ENCODE assay signal across 9 mouse cellular contexts in genomic region chr5:92369151-92369994, GRCm38 (mm10). TPM values are rescaled to one million over a fixed set of nuclear protein-coding genes. Genes with fewer than 3 reads are reported as not detected.
DNase-seq lines count a peak whose midpoint lies in the region; ATAC-seq and TF ChIP-seq lines count a peak whose summit lies in the region.
"Had no signal": no experiment of that assay in that cellular context is flagged by ENCODE, and none has a peak within 500 bp of the region (broad histone marks: within the 10 kb centered on the region; RNA-seq: fewer than 3 reads in every experiment).

No protein-coding gene starts in this region.

- peaks cover 3% of the 10 kb centered on the region; the same call in 1 of the 2 replicates for H3K4me1 ChIP-seq in heart, embryonic 10.5 days
- H3K4me1 ChIP-seq in forebrain, embryonic 14.5 days (ENCODE audit: control insufficient read depth, insufficient read depth, low read length) = no peaks in the 10 kb centered on the region
- H3K4me1 ChIP-seq in hindbrain, postnatal 0 days (ENCODE audit: insufficient read depth, low read length) = 0 out of 2 replicates have a peak, but pooled peaks cover 5% of the 10 kb centered on the region
- peaks cover 9% of the 10 kb centered on the region for H3K4me1 ChIP-seq in liver, embryonic 13.5 days (replicated peaks)
- H3K4me1 ChIP-seq in olfactory bulb, adult 2 months (ENCODE audit: control insufficient read depth, insufficient read depth, low read length) = peaks cover 4% of the 10 kb centered on the region; the same call in 1 of the 2 replicates

- no peak for TF ChIP-seq POLR2A in olfactory bulb, adult 2 months (IDR thresholded peaks at IDR 0.05; ENCODE audit: insufficient read depth, low read depth, low read length)

- H3K9me3 ChIP-seq in heart, embryonic 10.5 days = no peaks in the 10 kb centered on the region
- no peaks in the 10 kb centered on the region for H3K9me3 ChIP-seq in forebrain, embryonic 14.5 days (replicated peaks; ENCODE audit: control insufficient read depth, low read length)
- no peaks in the 10 kb centered on the region for H3K9me3 ChIP-seq in hindbrain, postnatal 0 days (ENCODE audit: low read length)
- H3K9me3 ChIP-seq in liver, embryonic 13.5 days (replicated peaks) = no peaks in the 10 kb centered on the region

- no peak overlapping the region for H3K4me2 ChIP-seq in forebrain, embryonic 14.5 days (ENCODE audit: low read length)
- peak overlapping the region; percentile 4; the same call in 1 of the 2 replicates for H3K4me2 ChIP-seq in hindbrain, postnatal 0 days (ENCODE audit: low read depth, low read length)
- H3K4me2 ChIP-seq in liver, embryonic 13.5 days = no peak overlapping the region

- no peak overlapping the region for H3K27ac ChIP-seq in heart, embryonic 10.5 days
- H3K27ac ChIP-seq in forebrain, embryonic 14.5 days (ENCODE audit: low read depth, low read length) = no peak overlapping the region
- peak overlapping the region; percentile 60; the same call in 1 of the 2 replicates for H3K27ac ChIP-seq in hindbrain, postnatal 0 days
- 0 out of 2 replicates have a peak overlapping the region, but pooled peaks have one; percentile 4 for H3K27ac ChIP-seq in liver, embryonic 13.5 days
- peak overlapping the region; percentile 25; the same call in 1 of the 2 replicates for H3K27ac ChIP-seq in olfactory bulb, adult 2 months (ENCODE audit: insufficient read depth, low read depth, low read length)

- no peaks in the 10 kb centered on the region for H3K27me3 ChIP-seq in heart, embryonic 10.5 days (ENCODE audit: insufficient read depth, poor library complexity, severe bottlenecking)
- H3K27me3 ChIP-seq in forebrain, embryonic 14.5 days (replicated peaks; ENCODE audit: control insufficient read depth, insufficient read depth, low read length) = no peaks in the 10 kb centered on the region
- H3K27me3 ChIP-seq in hindbrain, postnatal 0 days (ENCODE audit: insufficient read depth, low read length) = no peaks in the 10 kb centered on the region
- H3K27me3 ChIP-seq in liver, embryonic 13.5 days = no peaks in the 10 kb centered on the region

- ATAC-seq in forebrain, embryonic 14.5 days = peak; percentile 84
- ATAC-seq in hindbrain, postnatal 0 days = peak; percentile 97
- ATAC-seq in liver, embryonic 13.5 days (ENCODE audit: low read depth) = peak; percentile 51

- no peak overlapping the region for H3K9ac ChIP-seq in forebrain, embryonic 14.5 days (ENCODE audit: low read length)
- no peak overlapping the region for H3K9ac ChIP-seq in hindbrain, postnatal 0 days (replicated peaks; ENCODE audit: low read length)
- H3K9ac ChIP-seq in liver, embryonic 13.5 days = no peak overlapping the region

- peak; percentile 97 for DNase-seq in heart, adult 11 months
- no peak for DNase-seq in heart, embryonic 10.5 days (ENCODE audit: low spot score)
- DNase-seq in adipocyte (ENCODE audit: low spot score) = peak; percentile 48
- DNase-seq in forebrain, embryonic 14.5 days (ENCODE audit: low spot score) = peak; percentile 68
- DNase-seq in hindbrain, postnatal 0 days (ENCODE audit: low spot score) = peak; percentile 77
- no peak for DNase-seq in liver, embryonic 13.5 days
- DNase-seq in thymus, postnatal 10 days (ENCODE audit: low spot score in 2 of 2) = no peak

- 68% methylated on average over 13 of the region's 13 CpGs for WGBS in heart, embryonic 10.5 days
- 72% methylated on average over 13 of the region's 13 CpGs for WGBS in forebrain, embryonic 14.5 days
- whole genome bisulfite sequencing in hindbrain, postnatal 0 days = 56% methylated on average over 13 of the region's 13 CpGs
- WGBS in liver, embryonic 13.5 days (ENCODE audit: insufficient replicate concordance) = 58% methylated on average over 13 of the region's 13 CpGs
- 49% methylated on average over 13 of the region's 13 CpGs for WGBS in olfactory bulb, adult 2 months

- no peak overlapping the region for H3K4me3 ChIP-seq in heart, embryonic 10.5 days
- H3K4me3 ChIP-seq in forebrain, embryonic 14.5 days (ENCODE audit: low read depth, low read length) = no peak overlapping the region
- H3K4me3 ChIP-seq in hindbrain, postnatal 0 days (ENCODE audit: low read length) = no peak overlapping the region
- H3K4me3 ChIP-seq in liver, embryonic 13.5 days (replicated peaks) = no peak overlapping the region
- no peak overlapping the region for H3K4me3 ChIP-seq in olfactory bulb, adult 2 months (ENCODE audit: insufficient read depth, low read depth, low read length)
- H3K4me3 ChIP-seq: erythroblast, embryonic 14.5 days had no signal

- no peaks in the 10 kb centered on the region for H3K36me3 ChIP-seq in heart, embryonic 10.5 days
- no peaks in the 10 kb centered on the region for H3K36me3 ChIP-seq in forebrain, embryonic 14.5 days (ENCODE audit: control insufficient read depth, insufficient read depth, low read length)
- no peaks in the 10 kb centered on the region for H3K36me3 ChIP-seq in hindbrain, postnatal 0 days (ENCODE audit: insufficient read depth, low read length)
- no peaks in the 10 kb centered on the region for H3K36me3 ChIP-seq in liver, embryonic 13.5 days

- peak; percentile 41 for TF ChIP-seq CTCF in hindbrain, postnatal 0 days (IDR thresholded peaks at IDR 0.05; ENCODE audit: low read depth)
- no peak for TF ChIP-seq CTCF in olfactory bulb, adult 2 months (IDR thresholded peaks at IDR 0.05; ENCODE audit: insufficient read depth, low read depth, low read length)

RNA-seq across cellular contexts. Expression of gene Cxcl10, which starts 20.7 kb away (rescaled TPM):
- 0.64 TPM in 1 of 2 replicates, not detected in the other for polyA plus RNA-seq in heart, embryonic 10.5 days (2016; fragmentation: Nextera tagmentation; extraction: Ambion mirVana)
- 0.44 TPM in 1 of 2 replicates, not detected in the other for polyA plus RNA-seq in forebrain, embryonic 14.5 days (2014; fragmentation: Nextera tagmentation; extraction: Ambion mirVana)
- not detected in 2 replicates for total RNA-seq in hindbrain, postnatal 0 days (2014; rRNA removed)
- 0.54 and 0.80 TPM in 2 replicates for polyA plus RNA-seq in hindbrain, postnatal 0 days (2015; fragmentation: Nextera tagmentation; extraction: Ambion mirVana)
- polyA plus RNA-seq in liver, embryonic 13.5 days (2015; fragmentation: Nextera tagmentation; extraction: Ambion mirVana) = 8.4 and 11.5 TPM in 2 replicates
- not detected in 2 replicates for polyA plus RNA-seq in olfactory bulb, adult 2 months (2012; ENCODE audit: insufficient read depth, insufficient read length, low replicate concordance, missing spikeins)
- polyA plus RNA-seq: erythroblast, embryonic 14.5 days had no signal

RNA-seq across cellular contexts. Expression of gene Art3, which starts 37.7 kb away (rescaled TPM):
- 19.8 and 37.7 TPM in 2 replicates for polyA plus RNA-seq in heart, embryonic 10.5 days (2016; fragmentation: Nextera tagmentation; extraction: Ambion mirVana)
- 2.9 and 4.9 TPM in 2 replicates for polyA plus RNA-seq in forebrain, embryonic 14.5 days (2014; fragmentation: Nextera tagmentation; extraction: Ambion mirVana)
- 1.8 and 4.1 TPM in 2 replicates for total RNA-seq in hindbrain, postnatal 0 days (2014; rRNA removed)
- polyA plus RNA-seq in hindbrain, postnatal 0 days (2015; fragmentation: Nextera tagmentation; extraction: Ambion mirVana) = 8.0 and 10.2 TPM in 2 replicates
- polyA plus RNA-seq in liver, embryonic 13.5 days (2015; fragmentation: Nextera tagmentation; extraction: Ambion mirVana) = 1.3 and 1.9 TPM in 2 replicates
- polyA plus RNA-seq in olfactory bulb, adult 2 months (2012; ENCODE audit: insufficient read depth, insufficient read length, low replicate concordance, missing spikeins) = not detected in 2 replicates
- polyA plus RNA-seq: erythroblast, embryonic 14.5 days had no signal

RNA-seq across cellular contexts. Expression of gene Cxcl9, which starts 41.5 kb away (rescaled TPM):
- polyA plus RNA-seq in heart, embryonic 10.5 days (2016; fragmentation: Nextera tagmentation; extraction: Ambion mirVana) = not detected in 2 replicates
- polyA plus RNA-seq in forebrain, embryonic 14.5 days (2014; fragmentation: Nextera tagmentation; extraction: Ambion mirVana) = not detected in 2 replicates
- total RNA-seq in hindbrain, postnatal 0 days (2014; rRNA removed) = not detected in 2 replicates
- polyA plus RNA-seq in hindbrain, postnatal 0 days (2015; fragmentation: Nextera tagmentation; extraction: Ambion mirVana) = not detected in 2 replicates
- polyA plus RNA-seq in liver, embryonic 13.5 days (2015; fragmentation: Nextera tagmentation; extraction: Ambion mirVana) = 0.05 TPM in 1 of 2 replicates, not detected in the other
- polyA plus RNA-seq in olfactory bulb, adult 2 months (2012; ENCODE audit: insufficient read depth, insufficient read length, low replicate concordance, missing spikeins) = not detected in 2 replicates
- polyA plus RNA-seq: erythroblast, embryonic 14.5 days had no signal

RNA-seq across cellular contexts. Expression of gene Sdad1, which starts 59.1 kb away (rescaled TPM):
- polyA plus RNA-seq in heart, embryonic 10.5 days (2016; fragmentation: Nextera tagmentation; extraction: Ambion mirVana) = 33.2 and 39.5 TPM in 2 replicates
- 28.6 and 33.2 TPM in 2 replicates for polyA plus RNA-seq in forebrain, embryonic 14.5 days (2014; fragmentation: Nextera tagmentation; extraction: Ambion mirVana)
- 27.3 and 28.3 TPM in 2 replicates for total RNA-seq in hindbrain, postnatal 0 days (2014; rRNA removed)
- 30.6 and 30.7 TPM in 2 replicates for polyA plus RNA-seq in hindbrain, postnatal 0 days (2015; fragmentation: Nextera tagmentation; extraction: Ambion mirVana)
- 26.8 and 32.6 TPM in 2 replicates for polyA plus RNA-seq in liver, embryonic 13.5 days (2015; fragmentation: Nextera tagmentation; extraction: Ambion mirVana)
- not detected in 2 replicates for polyA plus RNA-seq in olfactory bulb, adult 2 months (2012; ENCODE audit: insufficient read depth, insufficient read length, low replicate concordance, missing spikeins)

Comparison
In these comparisons a context has a peak if more than half of its experiments do, and no peak if none do; other contexts are left out.
1. DNase-seq: peak in heart, adult 11 months (single experiment), adipocyte (single experiment), forebrain, embryonic 14.5 days (single experiment) and hindbrain, postnatal 0 days (single experiment); none in heart, embryonic 10.5 days (single experiment), liver, embryonic 13.5 days (single experiment) and thymus, postnatal 10 days (0 of 2).
2. H3K27ac ChIP-seq: peak in hindbrain, postnatal 0 days (single experiment), liver, embryonic 13.5 days (single experiment) and olfactory bulb, adult 2 months (single experiment); none in heart, embryonic 10.5 days (single experiment) and forebrain, embryonic 14.5 days (single experiment).
3. Peak in every context shown above with its lines, with median percentiles within 50 percentile points of each other: ATAC-seq.